Mouse (Mus musculus) limb, embryonic 14.5 days (tissue): Measurements from ENCODE around the gene Ppp1r13b. TPM values are rescaled to one million over a fixed set of nuclear protein-coding genes. Genes with fewer than 3 reads are reported as not detected.

ENCODE experiments used
- ATAC-seq: fragments of 200-750 bp; cut with Nextera tagmentation; 2 replicates; pipeline ENCODE4 v1.8.0; 2017; ENCODE audit warnings: low read depth, moderate number of reproducible peaks, moderate TSS enrichment; ENCODE audit not compliant: low FRiP score
- DNase-seq: peaks from one replicate; pipeline ENCODE4 v3.0.0-alpha.2; 2015; ENCODE audit warnings: low spot score
- H3K27ac ChIP-seq: fragments of 300-500 bp; sonication (generic); replicated peaks from 2 replicates; pipeline ENCODE4 v1.5.1; 2014; ENCODE audit warnings: low read depth, mild to moderate bottlenecking, low read length, moderate library complexity, mixed read lengths
- H3K27me3 ChIP-seq: fragments of 300-500 bp; sonication (generic); 2 replicates; pipeline ENCODE4 v1.6.1; 2014; ENCODE audit warnings: low read length, mixed read lengths; ENCODE audit not compliant: control insufficient read depth, insufficient read depth
- H3K36me3 ChIP-seq: fragments of 300-500 bp; sonication (generic); 2 replicates; pipeline ENCODE4 v1.6.1; 2014; ENCODE audit warnings: mild to moderate bottlenecking, low read length, moderate library complexity, mixed read lengths; ENCODE audit not compliant: control insufficient read depth, insufficient read depth
- H3K4me1 ChIP-seq: fragments of 300-500 bp; sonication (generic); 2 replicates; pipeline ENCODE4 v1.6.1; 2014; ENCODE audit warnings: antibody characterized with exemption, low read length, mixed read lengths; ENCODE audit not compliant: control insufficient read depth, insufficient read depth
- H3K4me2 ChIP-seq: fragments of 300-500 bp; sonication (generic); replicated peaks from 2 replicates; pipeline ENCODE4 v1.6.1; 2014; ENCODE audit warnings: low read depth, mild to moderate bottlenecking, low read length, moderate library complexity; ENCODE audit not compliant: severe bottlenecking
- H3K4me3 ChIP-seq: fragments of 300-500 bp; sonication (generic); replicated peaks from 2 replicates; pipeline ENCODE4 v1.5.1; 2014; ENCODE audit warnings: low read length
- H3K9ac ChIP-seq: fragments of 300-500 bp; sonication (generic); 2 replicates; pipeline ENCODE4 v1.6.1; 2014; ENCODE audit warnings: mild to moderate bottlenecking, low read depth, low read length, moderate library complexity; ENCODE audit not compliant: severe bottlenecking
- H3K9me3 ChIP-seq: fragments of 300-500 bp; sonication (generic); 2 replicates; pipeline ENCODE4 v1.6.1; 2016; ENCODE audit warnings: low read length; ENCODE audit not compliant: control insufficient read depth
- POLR2A ChIP-seq: fragments of 200-500 bp; IDR thresholded peaks from 2 replicates; pipeline ENCODE4 v1.8.0; 2012; ENCODE audit warnings: inconsistent platforms, mild to moderate bottlenecking, moderate library complexity, borderline replicate concordance; ENCODE audit not compliant: insufficient read depth, insufficient read length; ENCODE audit errors: extremely low read depth
- WGBS: fragments of 180-500 bp; shearing (Covaris S2); extraction: QIAGEN DNeasy Blood & Tissue Kit; methylation state at CpG from one replicate; pipeline ENCODE4 v1.1.7; 2014; 5-methylcytosine and 5-hydroxymethylcytosine counted together
- polyA plus RNA-seq, 2 experiments: library from polyadenylated mRNA; depleted of rRNA in 1 of 2; stranded (reverse) in 1 of 2; unstranded in 1 of 2; fragments of >200 nt; fragmentation: Nextera tagmentation in 1 of 2; extraction: Ambion mirVana in 1 of 2; gene quantifications; 2 replicates each; pipeline versions ENCODE4 v1.2.1 to v1.2.3; 2012 to 2014

The Ppp1r13b gene
- polyA plus RNA-seq, 2 experiments, result 16.8 to 17.3 TPM

GRCm38 (mm10) chr12:111907421-111907891 is 454 bp downstream of the Ppp1r13b start:
- H3K9ac ChIP-seq, result peak overlapping the region; percentile 75
- no peak for TF ChIP-seq POLR2A
- H3K27ac ChIP-seq, result peak overlapping the region; percentile 83
- no peak for DNase-seq
- ATAC-seq, result peak; percentile 64
- no peaks in the 10 kb centered on the region for H3K9me3 ChIP-seq
- WGBS, result under 1% methylated on average over 40 of the region's 63 CpGs
- peaks cover 17% of the 10 kb centered on the region for H3K4me1 ChIP-seq
- peak overlapping the region; percentile 72 for H3K4me3 ChIP-seq
- no peaks in the 10 kb centered on the region for H3K36me3 ChIP-seq
- peaks cover 7% of the 10 kb centered on the region; the same call in 1 of the 2 replicates for H3K27me3 ChIP-seq
- H3K4me2 ChIP-seq, result peak overlapping the region; percentile 90

- 52% methylated on average over 5 of the region's 5 CpGs for WGBS
- Histone ChIP-seq H3K27ac (no peak overlapping the region), H3K36me3 (no peaks in the 10 kb centered on the region), H3K4me2 (peak overlapping the region; percentile 90), H3K9me3 (no peaks in the 10 kb centered on the region), H3K4me1 (peaks cover 17% of the 10 kb centered on the region), H3K27me3 (peaks cover 7% of the 10 kb centered on the region; the same call in 1 of the 2 replicates), H3K4me3 (peak overlapping the region; percentile 72), H3K9ac (0 out of 2 replicates have a peak overlapping the region, but pooled peaks have one; percentile 7)
- TF ChIP-seq POLR2A, result no peak
- ATAC-seq (no peak), DNase-seq (no peak)
Observed at GRCm38 (mm10) chr12:111906309-111906875, 1.5 kb downstream of the Ppp1r13b start.

- Histone ChIP-seq H3K36me3 (no peaks in the 10 kb centered on the region), H3K4me2 (no peak overlapping the region), H3K4me3 (no peak overlapping the region), H3K27ac (no peak overlapping the region), H3K4me1 (peaks cover 6% of the 10 kb centered on the region; the same call in 1 of the 2 replicates), H3K9me3 (no peaks in the 10 kb centered on the region), H3K9ac (no peak overlapping the region), H3K27me3 (peaks cover 7% of the 10 kb centered on the region; the same call in 1 of the 2 replicates)
- DNase-seq (no peak), ATAC-seq (no peak)
- WGBS, result 67% methylated on average over 7 of the region's 7 CpGs
- TF ChIP-seq POLR2A, result no peak
Observed at GRCm38 (mm10) chr12:111902488-111902887, 5.4 kb downstream of the Ppp1r13b start.

- H3K27ac ChIP-seq, result no peak overlapping the region
- no peak overlapping the region for H3K9ac ChIP-seq
- no peaks in the 10 kb centered on the region for H3K4me1 ChIP-seq
- H3K36me3 ChIP-seq, result no peaks in the 10 kb centered on the region
- TF ChIP-seq POLR2A, result no peak
- peaks cover 7% of the 10 kb centered on the region; the same call in 1 of the 2 replicates for H3K27me3 ChIP-seq
- no peak overlapping the region for H3K4me2 ChIP-seq
- 77% methylated on average over 12 of the region's 12 CpGs for WGBS
- no peaks in the 10 kb centered on the region for H3K9me3 ChIP-seq
- no peak for ATAC-seq
- H3K4me3 ChIP-seq, result no peak overlapping the region
- DNase-seq, result no peak
Observed at GRCm38 (mm10) chr12:111901105-111901875, 6.6 kb downstream of the Ppp1r13b start.

GRCm38 (mm10) chr12:111899646-111900045 is 8.3 kb downstream of the Ppp1r13b start:
- H3K4me3 ChIP-seq, result no peak overlapping the region
- ATAC-seq, result no peak
- no peak overlapping the region for H3K9ac ChIP-seq
- H3K27ac ChIP-seq, result no peak overlapping the region
- H3K4me2 ChIP-seq, result no peak overlapping the region
- no peaks in the 10 kb centered on the region for H3K27me3 ChIP-seq
- DNase-seq, result no peak
- H3K36me3 ChIP-seq, result no peaks in the 10 kb centered on the region
- TF ChIP-seq POLR2A, result no peak
- no peaks in the 10 kb centered on the region for H3K9me3 ChIP-seq
- H3K4me1 ChIP-seq, result no peaks in the 10 kb centered on the region
- 65% methylated on average over 5 of the region's 5 CpGs for WGBS
